Mouse (Mus musculus) midbrain, postnatal 0 days (tissue): ENCODE results near the gene 2610507B11Rik. TPM values are rescaled to one million over a fixed set of nuclear protein-coding genes. Genes with fewer than 3 reads are reported as not detected.

ENCODE experiments used
- ATAC-seq: fragments of 200-750 bp; cut with Nextera tagmentation; 2 replicates; pipeline ENCODE4 v1.8.0; 2017; ENCODE audit warnings: moderate number of reproducible peaks, mild to moderate bottlenecking, moderate TSS enrichment, moderate library complexity; ENCODE audit not compliant: low FRiP score
- DNase-seq: peaks from one replicate; pipeline ENCODE4 v3.0.0-alpha.2; 2015; ENCODE audit warnings: low spot score
- H3K27ac ChIP-seq: fragments of 300-500 bp; sonication (generic); 2 replicates; pipeline ENCODE4 v1.5.1; 2014; ENCODE audit warnings: low read depth, mild to moderate bottlenecking, low read length, mixed read lengths
- H3K27me3 ChIP-seq: fragments of 300-500 bp; sonication (generic); 2 replicates; pipeline ENCODE4 v1.6.1; 2014; ENCODE audit warnings: low read length, control low read depth, mixed read lengths; ENCODE audit not compliant: insufficient read depth
- H3K36me3 ChIP-seq: fragments of 300-500 bp; sonication (generic); 2 replicates; pipeline ENCODE4 v1.6.1; 2014; ENCODE audit warnings: low read length, control low read depth, mixed read lengths; ENCODE audit not compliant: insufficient read depth
- H3K4me1 ChIP-seq: fragments of 300-500 bp; sonication (generic); 2 replicates; pipeline ENCODE4 v1.6.1; 2014; ENCODE audit warnings: mild to moderate bottlenecking, control low read depth, antibody characterized with exemption, low read length, mixed read lengths; ENCODE audit not compliant: insufficient read depth
- H3K4me2 ChIP-seq: fragments of 300-500 bp; sonication (generic); 2 replicates; pipeline ENCODE4 v1.6.1; 2014; ENCODE audit warnings: low read depth, mild to moderate bottlenecking, low read length, mixed read lengths; ENCODE audit not compliant: poor library complexity, severe bottlenecking
- H3K4me3 ChIP-seq: fragments of 300-500 bp; sonication (generic); 2 replicates; pipeline ENCODE4 v1.5.1; 2014; ENCODE audit warnings: low read depth, mild to moderate bottlenecking, low read length, moderate library complexity
- H3K9ac ChIP-seq: fragments of 300-500 bp; sonication (generic); replicated peaks from 2 replicates; pipeline ENCODE4 v1.6.1; 2014; ENCODE audit warnings: mild to moderate bottlenecking, low read length, moderate library complexity, mixed read lengths; ENCODE audit not compliant: poor library complexity, severe bottlenecking
- H3K9me3 ChIP-seq: fragments of 300-500 bp; sonication (generic); 2 replicates; pipeline ENCODE4 v1.6.1; 2016; ENCODE audit warnings: low read length, control low read depth
- CTCF ChIP-seq: IDR thresholded peaks from 2 replicates; pipeline ENCODE4 v1.5.1; 2016; ENCODE audit warnings: antibody characterized with exemption, mild to moderate bottlenecking
- WGBS: fragments of 180-500 bp; shearing (Covaris S2); extraction: QIAGEN DNeasy Blood & Tissue Kit; methylation state at CpG from one replicate; pipeline ENCODE4 v1.1.7; 2014; 5-methylcytosine and 5-hydroxymethylcytosine counted together
- polyA plus RNA-seq: library from polyadenylated mRNA; unstranded; fragments of >200 nt; fragmentation: Nextera tagmentation; extraction: Ambion mirVana; gene quantifications from 2 replicates; pipeline ENCODE4 v1.2.1, GENCODE M21; 2015
- total RNA-seq: library from RNA; depleted of rRNA; stranded (reverse); fragments of >200 nt; gene quantifications from 2 replicates; pipeline ENCODE4 v1.2.3, GENCODE M21; 2014

The 2610507B11Rik gene
- total and polyA plus RNA-seq, 2 experiments from 2014 or later, result 49.2 to 71.4 TPM

DNA sequence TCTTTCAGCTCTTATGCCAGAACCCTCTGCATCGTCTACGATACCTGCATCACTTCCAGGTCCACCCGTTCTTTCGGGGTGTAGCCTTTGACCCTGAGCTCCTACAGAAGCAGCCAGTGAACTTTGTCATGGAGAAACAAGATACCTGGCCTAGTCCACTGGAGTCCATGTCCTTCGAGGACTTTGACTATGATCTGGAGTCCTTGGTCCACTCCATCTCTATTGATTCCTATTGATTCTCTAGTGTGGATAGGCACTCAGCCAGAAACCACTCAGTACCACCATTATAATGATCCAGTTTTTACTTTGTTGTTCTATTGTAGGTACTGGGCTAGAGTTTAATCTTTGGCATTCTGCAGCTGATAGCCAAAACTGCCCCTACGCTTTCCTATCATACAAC is 33.0 kb downstream of the 2610507B11Rik start:
- TF ChIP-seq CTCF, result no peak
- ATAC-seq (no peak), DNase-seq (no peak)
- no peak overlapping the region for H3K4me3 ChIP-seq
- no peak overlapping the region for H3K4me2 ChIP-seq
- no peak overlapping the region for H3K27ac ChIP-seq
- no peaks in the 10 kb centered on the region for H3K27me3 ChIP-seq
- no peaks in the 10 kb centered on the region for H3K9me3 ChIP-seq
- H3K9ac ChIP-seq, result no peak overlapping the region
- no peaks in the 10 kb centered on the region for H3K4me1 ChIP-seq
- H3K36me3 ChIP-seq, result peaks cover 6% of the 10 kb centered on the region; the same call in 1 of the 2 replicates
- 98% methylated on average over 6 of the region's 6 CpGs for WGBS

DNA sequence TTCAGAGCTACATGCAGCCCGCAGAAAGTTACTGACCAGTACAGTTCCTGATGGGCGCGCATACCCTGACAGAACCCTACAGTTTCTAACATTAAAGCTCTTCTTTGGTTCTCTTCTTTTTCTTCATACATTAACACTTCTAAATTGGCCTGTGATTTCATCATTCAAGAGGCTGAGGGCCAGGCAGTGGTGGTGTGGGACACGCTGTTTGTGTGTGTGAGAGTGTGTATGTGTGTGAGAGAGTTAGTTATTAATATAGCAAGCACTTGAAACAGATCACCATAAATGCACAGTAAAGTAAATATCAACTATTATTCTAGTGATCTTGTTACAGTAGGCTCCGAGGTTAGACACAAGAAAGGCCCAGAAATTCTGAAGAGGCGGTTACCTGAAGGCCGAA is 39.4 kb downstream of the 2610507B11Rik start:
- H3K27ac ChIP-seq, result no peak overlapping the region
- 71% methylated on average over 7 of the region's 7 CpGs for WGBS
- H3K36me3 ChIP-seq, result no peaks in the 10 kb centered on the region
- H3K9ac ChIP-seq, result peak overlapping the region; percentile 46; the same call in 1 of the 2 replicates
- ATAC-seq (no peak), DNase-seq (no peak)
- peak overlapping the region; percentile 57 for H3K4me3 ChIP-seq
- H3K9me3 ChIP-seq, result no peaks in the 10 kb centered on the region
- TF ChIP-seq CTCF, result no peak
- peak overlapping the region; percentile 100 for H3K4me2 ChIP-seq
- H3K27me3 ChIP-seq, result no peaks in the 10 kb centered on the region
- no peaks in the 10 kb centered on the region for H3K4me1 ChIP-seq

DNA sequence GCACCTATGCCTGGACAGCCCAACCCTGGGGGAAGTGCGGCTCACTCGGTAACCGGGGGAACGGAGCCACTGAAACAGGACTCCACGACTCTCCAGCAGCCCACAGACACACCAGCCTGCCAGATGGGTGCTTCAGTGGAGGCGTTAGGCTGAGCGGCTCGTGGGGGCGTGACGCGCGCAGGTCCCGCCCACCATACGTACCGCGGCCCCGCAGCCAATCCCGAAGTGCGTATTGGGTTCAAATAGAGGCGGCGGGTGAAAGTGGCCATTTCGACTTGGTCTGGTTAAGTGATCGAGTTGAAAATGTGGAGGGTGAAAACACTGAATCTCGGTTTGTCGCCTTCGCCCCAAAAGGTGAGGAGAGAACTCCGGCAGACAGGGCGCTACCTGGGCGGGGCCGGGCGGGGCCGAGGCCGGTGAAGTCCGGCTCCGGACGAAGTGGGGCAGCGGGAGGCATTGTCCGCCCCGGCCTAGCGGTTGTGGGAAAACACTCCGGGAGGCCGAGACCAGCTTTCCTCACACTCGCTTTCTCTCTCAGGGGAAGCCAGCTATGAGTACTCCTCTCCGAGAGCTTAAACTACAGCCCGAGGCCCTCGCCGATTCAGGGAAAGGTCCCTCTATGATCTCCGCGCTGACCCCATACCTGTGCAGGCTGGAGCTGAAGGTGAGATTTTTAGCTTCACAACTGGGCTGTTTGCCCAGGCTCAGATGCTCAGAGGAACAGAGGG is 40.0 kb downstream of the 2610507B11Rik start, which contains the start of gene Spag5:
Gene Spag5, plus strand, starts transcription at position 173 of the 728 bp plus-strand sequence.
- no peak for TF ChIP-seq CTCF
- DNase-seq (peak; percentile 93), ATAC-seq (peak; percentile 90)
- Histone ChIP-seq H3K27me3 (no peaks in the 10 kb centered on the region), H3K4me1 (no peaks in the 10 kb centered on the region), H3K36me3 (no peaks in the 10 kb centered on the region), H3K9ac (peak within 1 kb of the TSS; percentile 50), H3K4me3 (peak within 1 kb of the TSS; percentile 57), H3K4me2 (peak within 1 kb of the TSS; percentile 100), H3K9me3 (no peaks in the 10 kb centered on the region), H3K27ac (no peak within 1 kb of the TSS)
- WGBS, result under 1% methylated on average over 47 of the region's 49 CpGs

DNA sequence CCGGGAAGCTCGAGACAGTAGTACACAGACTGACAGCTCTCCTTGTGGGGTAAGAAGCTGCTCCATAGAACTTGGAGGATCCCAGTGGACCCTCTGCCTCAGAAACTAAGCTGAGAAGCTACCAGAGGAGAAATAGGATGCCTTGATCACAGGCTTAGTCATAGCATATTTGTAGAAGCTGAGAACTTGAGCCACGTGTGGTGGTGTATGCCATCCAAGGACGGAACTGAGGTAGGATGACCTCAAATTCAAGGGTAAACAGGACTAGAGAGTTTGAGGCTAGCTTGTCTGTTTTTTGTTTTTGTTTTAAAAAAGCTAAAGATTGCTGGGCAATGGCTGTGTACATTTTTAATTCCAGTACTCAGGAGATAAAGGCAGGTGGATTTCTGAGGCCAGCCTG is 43.7 kb downstream of the 2610507B11Rik start:
- no peaks in the 10 kb centered on the region for H3K4me1 ChIP-seq
- no peaks in the 10 kb centered on the region for H3K9me3 ChIP-seq
- H3K9ac ChIP-seq, result no peak overlapping the region
- H3K4me3 ChIP-seq, result no peak overlapping the region
- H3K27ac ChIP-seq, result no peak overlapping the region
- TF ChIP-seq CTCF, result no peak
- DNase-seq (no peak), ATAC-seq (no peak)
- 90% methylated on average over 4 of the region's 4 CpGs for WGBS
- no peaks in the 10 kb centered on the region for H3K27me3 ChIP-seq
- H3K36me3 ChIP-seq, result no peaks in the 10 kb centered on the region
- no peak overlapping the region for H3K4me2 ChIP-seq

DNA sequence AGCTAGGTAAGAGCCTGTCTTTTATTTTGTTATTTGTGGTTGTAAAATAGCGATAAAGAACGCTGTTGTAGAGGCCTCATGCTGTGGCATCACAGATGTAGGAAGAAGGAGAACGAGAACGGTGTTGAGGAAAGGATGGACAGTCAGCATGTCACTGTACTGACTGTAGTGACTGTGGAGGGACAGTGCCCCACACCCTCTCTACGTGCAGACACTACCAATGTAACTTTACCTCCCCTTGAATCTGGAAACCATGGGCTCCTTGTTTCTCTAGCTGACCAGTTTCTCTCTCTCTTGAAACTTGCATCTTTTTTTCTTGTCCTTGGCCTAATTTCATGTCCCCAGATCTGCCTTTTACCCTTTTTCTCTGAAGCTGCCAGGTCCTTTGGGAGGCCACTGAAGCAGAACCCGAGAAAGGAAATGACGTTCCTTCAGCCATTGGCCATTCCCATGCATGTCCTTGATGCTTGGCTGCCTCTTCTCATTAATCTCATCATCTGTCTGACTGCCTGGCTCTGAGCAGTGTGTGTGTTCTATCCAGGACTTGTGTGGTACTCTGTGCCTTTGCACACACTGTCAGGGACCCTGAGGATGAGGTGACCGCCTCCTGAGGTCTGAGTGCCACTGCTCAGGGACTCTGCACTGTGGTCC is 49.4 kb downstream of the 2610507B11Rik start:
- Histone ChIP-seq H3K4me2 (no peak overlapping the region), H3K4me1 (no peaks in the 10 kb centered on the region), H3K9ac (no peak overlapping the region), H3K36me3 (no peaks in the 10 kb centered on the region), H3K4me3 (no peak overlapping the region), H3K27ac (no peak overlapping the region), H3K27me3 (no peaks in the 10 kb centered on the region), H3K9me3 (no peaks in the 10 kb centered on the region)
- no peak for TF ChIP-seq CTCF
- DNase-seq, result peak; percentile 62
- no peak for ATAC-seq
- 83% methylated on average over 8 of the region's 8 CpGs for WGBS

DNA sequence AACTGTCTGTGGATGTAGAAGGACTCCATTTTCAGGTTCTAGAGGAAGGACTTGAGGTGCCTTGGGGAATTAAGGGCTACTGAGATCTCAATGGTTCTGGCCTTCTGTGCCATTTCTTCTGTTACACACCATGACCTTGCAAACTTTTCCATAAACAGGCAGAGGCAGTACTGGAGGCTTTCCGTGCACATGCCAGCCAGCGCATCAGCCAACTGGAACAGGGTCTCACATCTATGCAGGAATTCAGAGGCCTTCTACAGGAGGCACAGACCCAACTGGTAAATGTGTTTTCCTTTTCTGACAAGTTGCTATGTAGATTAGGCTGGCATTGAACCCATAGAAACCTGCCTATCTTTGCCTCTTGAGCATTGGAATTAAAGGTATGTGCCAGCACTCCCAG is 52.1 kb downstream of the 2610507B11Rik start:
- Histone ChIP-seq H3K27ac (no peak overlapping the region), H3K9me3 (no peaks in the 10 kb centered on the region), H3K4me3 (no peak overlapping the region), H3K36me3 (no peaks in the 10 kb centered on the region), H3K4me2 (no peak overlapping the region), H3K4me1 (no peaks in the 10 kb centered on the region), H3K27me3 (no peaks in the 10 kb centered on the region), H3K9ac (no peak overlapping the region)
- no peak for TF ChIP-seq CTCF
- no peak for DNase-seq
- 100% methylated on average over 2 of the region's 2 CpGs for WGBS
- no peak for ATAC-seq
